Mouse (Mus musculus) cerebellum, adult 18-20 months (tissue): ENCODE measurements around the gene Agps.
"Not testable (repeated sequence)": the region's sequence is repeated elsewhere in the genome, so short reads cannot be mapped to it uniquely, and the experiment has no call there.

Experiments
- DNase-seq, 2 experiments: peaks; one replicate each; pipeline ENCODE4 v3.0.0; 2021

The Agps gene

GRCm38 (mm10) chr2:75930941-75931340 lies 99.0 kb downstream of the Agps start:
- no peak for DNase-seq

DNA sequence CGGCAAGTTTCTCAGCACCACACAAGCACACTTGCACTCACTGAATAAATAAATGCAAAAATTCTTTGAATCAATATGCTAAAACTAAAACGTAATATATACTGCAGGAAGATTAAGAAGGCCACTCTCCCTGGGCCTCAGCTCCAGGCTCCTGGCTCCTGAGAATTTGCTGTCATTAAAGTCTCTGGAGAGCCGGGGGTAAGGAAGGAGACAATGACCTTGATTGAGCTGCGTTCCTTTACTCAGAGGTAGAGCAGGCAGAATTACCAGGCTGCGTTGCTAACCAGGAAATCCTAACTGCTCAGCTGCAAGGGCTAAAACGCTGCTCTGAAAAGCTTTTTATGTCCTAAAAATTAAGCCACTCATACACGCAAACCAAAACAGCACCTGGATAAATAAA lies 101.6 kb downstream of the Agps start:
- no peak for DNase-seq

DNA sequence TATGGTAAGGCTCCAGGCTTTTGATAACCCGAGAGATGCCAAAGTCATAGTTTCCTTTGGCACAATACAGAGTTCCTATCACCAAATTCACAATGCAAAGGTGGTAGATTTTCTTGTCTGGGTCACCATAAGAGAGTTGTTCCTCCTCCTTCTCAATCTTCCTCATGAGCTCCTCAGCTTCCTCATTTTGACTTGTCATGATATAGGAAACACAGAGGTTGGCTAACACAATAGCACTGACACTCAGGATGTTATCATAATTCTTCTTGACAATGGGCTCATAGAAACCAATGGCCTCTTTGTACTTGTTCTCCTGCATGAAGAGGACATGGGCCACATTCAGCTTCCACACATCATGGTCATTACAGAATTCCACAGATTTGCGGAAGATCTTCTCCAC lies 104.7 kb downstream of the Agps start:
- not testable (repeated sequence) for DNase-seq

DNA sequence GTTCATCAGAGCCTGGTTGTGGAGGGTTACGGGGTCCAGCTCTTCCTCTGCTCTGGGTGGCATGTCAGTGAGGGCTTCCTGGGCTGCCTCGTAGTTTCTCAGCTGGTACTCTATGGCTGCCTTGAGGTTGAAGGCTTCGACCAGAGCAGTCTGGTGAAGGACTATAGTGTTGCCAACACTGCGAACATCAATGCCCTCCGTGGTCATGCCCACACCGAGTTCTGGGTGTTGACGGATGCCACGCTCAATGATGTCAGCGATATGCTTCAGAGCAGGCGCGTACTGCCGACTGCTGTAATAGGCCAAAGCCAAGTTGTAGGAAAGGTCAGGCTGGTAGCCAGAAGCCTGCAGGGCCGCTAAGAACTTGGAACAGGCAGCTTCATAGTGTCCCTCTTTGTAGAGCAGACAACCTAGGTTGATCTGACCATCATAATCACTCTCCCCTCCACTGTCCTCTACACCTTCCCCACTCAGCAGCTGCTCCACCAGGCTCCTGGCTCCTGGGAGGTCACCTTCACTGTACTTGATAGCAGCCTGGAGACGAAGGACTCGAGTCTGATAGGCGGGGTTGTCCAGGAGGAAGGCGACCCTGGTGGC lies 105.6 kb downstream of the Agps start:
- DNase-seq: peak in 1 of 2 experiments; percentile 31

- DNase-seq: peak; percentile 81 to 85
These were observed 106.4 kb downstream of the Agps start, which contains the start of gene Ttc30b for GRCm38 (mm10) chr2:75938117-75939063. Ttc30b (minus strand) TSS chr2:75938585.

- DNase-seq: no peak
These were observed 118.7 kb downstream of the Agps start for GRCm38 (mm10) chr2:75950685-75951084.

GRCm38 (mm10) chr2:75953320-75953719 lies 121.3 kb downstream of the Agps start:
- no peak for DNase-seq

- no peak for DNase-seq
These were observed 123.7 kb downstream of the Agps start for GRCm38 (mm10) chr2:75955709-75956108.

DNA sequence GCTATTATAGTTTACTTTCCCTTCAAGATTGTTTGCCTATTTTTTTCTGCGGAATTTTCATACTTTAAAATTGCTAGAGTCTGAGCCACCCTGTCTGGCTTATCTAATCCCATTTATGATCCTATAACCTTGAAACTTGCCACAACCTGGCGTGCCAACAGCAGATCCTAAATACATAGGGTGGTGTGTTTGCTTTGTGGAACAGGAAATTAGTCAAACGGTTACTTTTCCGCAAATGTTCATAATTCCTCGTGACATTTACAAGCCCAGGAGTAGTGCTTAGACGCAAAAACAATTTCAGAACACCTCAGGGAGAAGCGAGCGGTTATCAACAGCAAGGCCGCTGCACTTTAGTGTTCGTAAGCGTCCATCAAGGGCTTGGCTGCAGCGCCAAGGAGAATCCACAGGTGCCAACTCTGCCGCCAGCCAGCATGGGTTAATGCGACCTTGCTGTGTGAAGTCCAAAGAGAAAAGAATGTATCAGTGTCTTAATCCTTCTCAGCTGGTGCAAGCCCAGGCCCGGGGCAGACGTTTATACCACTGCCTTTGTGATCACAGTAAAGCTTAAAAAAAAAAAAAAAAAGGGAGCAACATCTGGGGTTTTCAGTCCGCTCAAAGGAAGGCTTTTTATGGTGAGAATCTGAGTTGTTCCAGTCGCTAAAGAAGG lies 127.3 kb downstream of the Agps start:
- no peak for DNase-seq

DNA sequence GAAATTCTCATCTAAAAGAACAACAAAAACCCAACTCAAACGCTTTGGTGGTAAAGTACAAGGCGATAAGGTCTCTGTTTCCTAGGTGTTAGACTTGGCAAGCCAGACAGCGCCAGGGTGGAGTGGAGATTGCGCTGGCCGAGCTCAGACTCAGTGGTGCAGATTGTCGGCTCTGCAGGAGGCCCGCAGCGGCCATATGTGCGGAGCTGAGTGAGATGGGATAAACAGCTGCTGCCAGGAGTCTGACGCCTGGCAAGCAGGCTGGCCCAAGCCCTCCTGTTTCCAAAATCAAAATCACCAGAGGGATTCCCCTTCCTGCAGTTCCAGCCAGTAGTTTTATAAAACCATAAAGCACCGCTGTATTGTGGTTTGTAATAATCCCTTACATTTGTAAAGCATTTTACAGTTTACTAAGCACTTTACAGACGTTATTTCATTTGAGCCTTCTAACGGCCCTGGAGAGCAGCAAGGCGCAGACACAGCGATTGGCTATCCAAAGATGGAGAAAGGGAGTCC lies 127.9 kb downstream of the Agps start:
- DNase-seq: peak; percentile 30

- no peak for DNase-seq
These were observed 128.7 kb downstream of the Agps start for GRCm38 (mm10) chr2:75960366-75961330.

DNA sequence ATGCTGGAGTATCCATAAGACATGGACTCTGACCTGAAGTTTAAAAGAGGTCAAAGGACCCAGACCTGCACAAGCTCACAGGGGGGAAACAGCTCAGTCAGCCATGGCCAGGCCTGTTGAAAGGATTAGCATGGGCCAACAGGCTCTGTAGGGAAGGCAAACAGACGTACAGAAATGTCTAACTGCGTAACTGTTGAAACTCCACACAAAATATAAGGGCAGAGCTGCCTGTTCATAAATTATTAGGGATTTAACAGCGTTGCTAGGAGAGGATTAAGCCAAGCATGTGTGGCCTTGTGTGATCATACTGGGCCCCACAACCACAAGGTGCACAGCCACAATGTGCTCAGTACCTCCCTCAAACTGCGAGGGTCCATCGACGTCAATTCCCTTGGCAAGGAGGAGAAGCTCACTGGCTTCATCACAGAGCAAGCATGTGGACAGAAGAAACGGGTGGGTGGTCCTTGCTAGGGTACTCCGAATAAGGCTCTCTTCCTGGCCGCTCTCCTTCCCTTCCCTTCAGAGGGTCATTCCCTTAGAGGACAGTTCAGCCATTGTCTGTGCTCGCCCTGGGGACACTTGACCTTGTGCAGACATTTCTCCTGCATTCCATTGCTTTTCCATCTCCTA lies 131.3 kb downstream of the Agps start:
- no peak for DNase-seq

- DNase-seq: no peak
These were observed 132.1 kb downstream of the Agps start for GRCm38 (mm10) chr2:75964051-75964450.

GRCm38 (mm10) chr2:75964512-75964911 lies 132.5 kb downstream of the Agps start:
- peak; percentile 63 to 73 for DNase-seq

DNA sequence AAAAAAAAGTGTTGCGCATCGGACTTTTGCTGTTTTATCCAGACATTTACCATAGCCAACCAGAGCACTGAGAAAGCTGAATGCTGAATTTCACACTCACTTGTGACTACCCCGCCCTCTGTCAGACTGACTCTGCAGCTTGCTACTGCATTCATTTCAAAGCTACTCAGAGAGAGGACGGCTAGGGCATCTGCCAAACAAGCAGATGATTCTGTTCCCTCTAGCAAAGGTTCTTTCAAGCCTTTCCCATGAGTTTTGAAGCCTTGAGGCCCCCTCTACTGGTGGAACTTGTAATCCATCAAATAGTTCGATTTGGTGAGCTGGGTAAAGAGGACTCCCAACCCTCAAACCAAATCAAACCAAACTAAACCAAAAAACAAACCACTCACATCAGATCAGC lies 133.0 kb downstream of the Agps start:
- peak; percentile 67 to 73 for DNase-seq

GRCm38 (mm10) chr2:75974131-75974530 lies 142.2 kb downstream of the Agps start:
- DNase-seq: no peak

GRCm38 (mm10) chr2:75976070-75976469 lies 144.1 kb downstream of the Agps start:
- DNase-seq: not testable (repeated sequence)

- not testable (repeated sequence) for DNase-seq
These were observed 145.9 kb downstream of the Agps start, which contains the start of gene Ttc30a2 for GRCm38 (mm10) chr2:75977752-75978368. Ttc30a2 (minus strand) TSS chr2:75978170.
